Mouse (Mus musculus) kidney, postnatal 0 days (tissue): ENCODE results near the gene Lars2. TPM values are rescaled to one million over a fixed set of nuclear protein-coding genes. Genes with fewer than 3 reads are reported as not detected.

Experiments used
- ATAC-seq: fragments of 200-750 bp; cut with Nextera tagmentation; replicated peaks from 2 replicates; pipeline ENCODE4 v1.8.0; 2017; ENCODE audit warnings: low read depth, moderate number of reproducible peaks, moderate TSS enrichment, moderate library complexity; ENCODE audit not compliant: low FRiP score
- DNase-seq: peaks from one replicate; pipeline ENCODE4 v3.0.0-alpha.2; 2016; ENCODE audit warnings: low spot score
- H3K27ac ChIP-seq: fragments of 300-500 bp; sonication (generic); 2 replicates; pipeline ENCODE4 v1.5.1; 2014; ENCODE audit warnings: mild to moderate bottlenecking
- H3K27me3 ChIP-seq: fragments of 300-500 bp; sonication (generic); 2 replicates; pipeline ENCODE4 v1.6.1; 2014; ENCODE audit warnings: low read length, mixed read lengths; ENCODE audit not compliant: insufficient read depth
- H3K36me3 ChIP-seq: fragments of 300-500 bp; sonication (generic); 2 replicates; pipeline ENCODE4 v1.6.1; 2014; ENCODE audit warnings: low read length, mixed read lengths; ENCODE audit not compliant: insufficient read depth
- H3K4me1 ChIP-seq: fragments of 300-500 bp; sonication (generic); replicated peaks from 2 replicates; pipeline ENCODE4 v1.6.1; 2014; ENCODE audit warnings: antibody characterized with exemption, low read length, mixed read lengths; ENCODE audit not compliant: insufficient read depth
- H3K4me2 ChIP-seq: fragments of 300-500 bp; sonication (generic); 2 replicates; pipeline ENCODE4 v1.6.1; 2014; ENCODE audit warnings: mild to moderate bottlenecking, low read length, moderate library complexity, mixed read lengths
- H3K4me3 ChIP-seq: fragments of 300-500 bp; sonication (generic); replicated peaks from 2 replicates; pipeline ENCODE4 v1.5.1; 2014; ENCODE audit warnings: low read depth, low read length
- H3K9ac ChIP-seq: fragments of 300-500 bp; sonication (generic); 2 replicates; pipeline ENCODE4 v1.6.1; 2014; ENCODE audit warnings: low read depth, low read length
- H3K9me3 ChIP-seq: fragments of 300-500 bp; sonication (generic); replicated peaks from 2 replicates; pipeline ENCODE4 v1.6.1; 2016; ENCODE audit warnings: low read length, inconsistent platforms, mixed read lengths
- CTCF ChIP-seq: IDR thresholded peaks from 2 replicates; pipeline ENCODE4 v1.5.1; 2016; ENCODE audit warnings: antibody characterized with exemption, low read depth, mild to moderate bottlenecking, moderate library complexity
- WGBS: fragments of 180-500 bp; shearing (Covaris S2); extraction: QIAGEN DNeasy Blood & Tissue Kit; methylation state at CpG from one replicate; pipeline ENCODE4 v1.1.7; 2014; 5-methylcytosine and 5-hydroxymethylcytosine counted together
- polyA plus RNA-seq: library from polyadenylated mRNA; unstranded; fragments of >200 nt; fragmentation: Nextera tagmentation; extraction: Ambion mirVana; gene quantifications from 2 replicates; pipeline ENCODE4 v1.2.1, GENCODE M21; 2015

Gene Lars2
- polyA plus RNA-seq, 1 experiment from 2014 or later: 1,696 TPM

GRCm38 (mm10) chr9:123485561-123485960, 118.8 kb downstream of the Lars2 start:
- ATAC-seq (no peak), DNase-seq (no peak)
- Histone ChIP-seq H3K4me1 (peaks cover 31% of the 10 kb centered on the region), H3K9me3 (no peaks in the 10 kb centered on the region), H3K4me2 (no peak overlapping the region), H3K27ac (no peak overlapping the region), H3K27me3 (no peaks in the 10 kb centered on the region), H3K36me3 (peaks cover 7% of the 10 kb centered on the region; the same call in 1 of the 2 replicates), H3K9ac (no peak overlapping the region), H3K4me3 (no peak overlapping the region)
- TF ChIP-seq CTCF: no peak
- 93% methylated on average over 4 of the region's 4 CpGs for WGBS

- Histone ChIP-seq H3K4me3 (no peak overlapping the region), H3K4me2 (no peak overlapping the region), H3K27me3 (no peaks in the 10 kb centered on the region), H3K36me3 (peaks cover 7% of the 10 kb centered on the region; the same call in 1 of the 2 replicates), H3K9ac (no peak overlapping the region), H3K27ac (no peak overlapping the region), H3K9me3 (no peaks in the 10 kb centered on the region), H3K4me1 (peaks cover 34% of the 10 kb centered on the region)
- TF ChIP-seq CTCF: no peak
- DNase-seq (no peak), ATAC-seq (no peak)
- 74% methylated on average over 3 of the region's 3 CpGs for WGBS
These were observed 119.9 kb downstream of the Lars2 start for GRCm38 (mm10) chr9:123486635-123487034.

- Histone ChIP-seq H3K4me1 (peaks cover 35% of the 10 kb centered on the region), H3K27me3 (no peaks in the 10 kb centered on the region), H3K9me3 (no peaks in the 10 kb centered on the region), H3K9ac (no peak overlapping the region), H3K36me3 (no peaks in the 10 kb centered on the region), H3K4me2 (no peak overlapping the region), H3K27ac (peak overlapping the region; percentile 72; the same call in 1 of the 2 replicates), H3K4me3 (no peak overlapping the region)
- no peak for TF ChIP-seq CTCF
- no peak for DNase-seq
- 37% methylated on average over 2 of the region's 2 CpGs for WGBS
- no peak for ATAC-seq
These were observed 122.3 kb downstream of the Lars2 start for GRCm38 (mm10) chr9:123489073-123489472.

- DNase-seq (peak; percentile 33), ATAC-seq (no peak)
- Histone ChIP-seq H3K4me2 (peak overlapping the region; percentile 21), H3K36me3 (no peaks in the 10 kb centered on the region), H3K27ac (peak overlapping the region; percentile 72), H3K9ac (0 out of 2 replicates have a peak overlapping the region, but pooled peaks have one; percentile 4), H3K4me3 (no peak overlapping the region), H3K27me3 (no peaks in the 10 kb centered on the region), H3K9me3 (no peaks in the 10 kb centered on the region), H3K4me1 (peaks cover 35% of the 10 kb centered on the region)
- TF ChIP-seq CTCF: no peak
- WGBS: 34% methylated on average over 9 of the region's 9 CpGs
These were observed 123.1 kb downstream of the Lars2 start for GRCm38 (mm10) chr9:123489727-123490343.

- WGBS: 64% methylated on average over 5 of the region's 5 CpGs
- ATAC-seq: 0 out of 2 replicates have a peak, but pooled peaks have one; percentile 30
- peak; percentile 41 for DNase-seq
These were observed 124.2 kb downstream of the Lars2 start for GRCm38 (mm10) chr9:123490930-123491329.

GRCm38 (mm10) chr9:123491917-123492585, 125.3 kb downstream of the Lars2 start:
- no peak overlapping the region for H3K9ac ChIP-seq
- no peaks in the 10 kb centered on the region for H3K9me3 ChIP-seq
- no peak overlapping the region for H3K4me2 ChIP-seq
- no peaks in the 10 kb centered on the region for H3K36me3 ChIP-seq
- H3K27ac ChIP-seq: no peak overlapping the region
- no peak overlapping the region for H3K4me3 ChIP-seq
- DNase-seq (no peak), ATAC-seq (peak; percentile 48)
- whole genome bisulfite sequencing: 66% methylated on average over 9 of the region's 9 CpGs
- no peak for TF ChIP-seq CTCF
- no peaks in the 10 kb centered on the region for H3K27me3 ChIP-seq
- peaks cover 32% of the 10 kb centered on the region for H3K4me1 ChIP-seq

More at GRCm38 (mm10) chr9:123490930-123491329, 124.2 kb downstream of the Lars2 start:
- TF ChIP-seq CTCF: no peak
- Histone ChIP-seq H3K9me3 (no peaks in the 10 kb centered on the region), H3K4me2 (no peak overlapping the region), H3K27ac (0 out of 2 replicates have a peak overlapping the region, but pooled peaks have one; percentile 36), H3K36me3 (no peaks in the 10 kb centered on the region), H3K4me3 (no peak overlapping the region), H3K27me3 (no peaks in the 10 kb centered on the region), H3K9ac (no peak overlapping the region), H3K4me1 (peaks cover 35% of the 10 kb centered on the region)
